Mouse (Mus musculus): Measurements from ENCODE around the gene Acss2. TPM values are rescaled to one million over a fixed set of nuclear protein-coding genes. Genes with fewer than 3 reads are reported as not detected.
"Not testable (repeated sequence)": the region's sequence is repeated elsewhere in the genome, so short reads cannot be mapped to it uniquely, and the experiment has no call there.

The Acss2 gene
- polyA plus RNA-seq, 1 experiment from 2014 or later: 9.5 TPM

DNA sequence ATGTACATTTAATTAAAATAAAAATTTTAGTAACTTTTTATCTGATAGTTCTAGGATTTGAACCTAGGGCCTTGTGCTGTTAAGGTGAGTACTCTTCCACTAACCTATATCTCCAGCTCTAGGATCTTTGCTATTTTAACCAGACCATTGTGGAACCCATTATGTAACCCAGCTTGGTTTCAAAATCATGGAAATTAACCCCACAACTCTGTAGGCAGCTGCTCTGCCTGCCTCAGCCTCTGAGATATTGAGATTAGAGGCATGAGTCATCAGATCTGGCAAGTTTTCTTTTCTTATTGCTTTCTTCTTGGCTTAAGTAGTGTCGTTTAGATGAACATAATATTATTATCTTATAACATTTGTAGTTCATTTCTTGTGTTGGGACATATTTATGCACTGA is 6.6 kb downstream of the Acss2 start:
- H3K27me3 ChIP-seq (ENCODE audit: control insufficient read depth, insufficient read depth, low read length): no peaks in the 10 kb centered on the region
- no peak overlapping the region for H3K9ac ChIP-seq (replicated peaks; ENCODE audit: low read depth, low read length)
- no peak overlapping the region for H3K4me3 ChIP-seq (ENCODE audit: low read depth, low read length)
- no peaks in the 10 kb centered on the region for H3K4me1 ChIP-seq (ENCODE audit: control insufficient read depth, insufficient read depth, low read length)
- H3K36me3 ChIP-seq (ENCODE audit: control insufficient read depth, insufficient read depth, low read length): no peaks in the 10 kb centered on the region
- H3K9me3 ChIP-seq (ENCODE audit: control insufficient read depth, low read depth, low read length): no peaks in the 10 kb centered on the region
- no peak overlapping the region for H3K27ac ChIP-seq (ENCODE audit: low read length)
- no peak for ATAC-seq (ENCODE audit: insufficient number of reproducible peaks, insufficient read depth, low FRiP score, low read depth)
- no peak overlapping the region for H3K4me2 ChIP-seq (replicated peaks; ENCODE audit: low read depth, low read length)
- WGBS: 65% methylated on average over 1 of the region's 1 CpGs

DNA sequence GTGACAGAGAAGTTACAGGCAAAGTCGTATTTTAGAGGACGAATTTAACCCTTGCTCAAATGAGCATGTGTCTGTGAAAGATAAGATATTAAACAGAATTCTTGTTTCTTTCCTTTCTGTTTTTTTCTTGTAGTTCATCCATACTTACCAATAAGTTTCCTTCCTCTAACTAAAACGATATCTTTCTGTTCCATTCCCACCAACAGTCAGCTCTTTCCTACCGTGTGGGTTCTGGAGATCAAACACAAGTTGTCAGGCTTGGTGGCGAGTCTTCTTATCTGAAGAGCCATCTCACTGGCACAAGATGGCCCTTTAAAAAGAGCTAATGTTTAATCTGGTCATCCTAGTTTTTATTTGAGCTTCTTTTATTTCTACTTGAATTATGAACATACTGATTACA is 9.6 kb downstream of the Acss2 start:
- WGBS: 65% methylated on average over 5 of the region's 5 CpGs
- no peaks in the 10 kb centered on the region for H3K4me1 ChIP-seq (ENCODE audit: control insufficient read depth, insufficient read depth, low read length)
- H3K9ac ChIP-seq (replicated peaks; ENCODE audit: low read depth, low read length): no peak overlapping the region
- no peaks in the 10 kb centered on the region for H3K9me3 ChIP-seq (ENCODE audit: control insufficient read depth, low read depth, low read length)
- no peaks in the 10 kb centered on the region for H3K27me3 ChIP-seq (ENCODE audit: control insufficient read depth, insufficient read depth, low read length)
- no peak overlapping the region for H3K4me3 ChIP-seq (ENCODE audit: low read depth, low read length)
- no peak overlapping the region for H3K27ac ChIP-seq (ENCODE audit: low read length)
- no peaks in the 10 kb centered on the region for H3K36me3 ChIP-seq (ENCODE audit: control insufficient read depth, insufficient read depth, low read length)
- no peak for ATAC-seq (ENCODE audit: insufficient number of reproducible peaks, insufficient read depth, low FRiP score, low read depth)
- H3K4me2 ChIP-seq (replicated peaks; ENCODE audit: low read depth, low read length): no peak overlapping the region

DNA sequence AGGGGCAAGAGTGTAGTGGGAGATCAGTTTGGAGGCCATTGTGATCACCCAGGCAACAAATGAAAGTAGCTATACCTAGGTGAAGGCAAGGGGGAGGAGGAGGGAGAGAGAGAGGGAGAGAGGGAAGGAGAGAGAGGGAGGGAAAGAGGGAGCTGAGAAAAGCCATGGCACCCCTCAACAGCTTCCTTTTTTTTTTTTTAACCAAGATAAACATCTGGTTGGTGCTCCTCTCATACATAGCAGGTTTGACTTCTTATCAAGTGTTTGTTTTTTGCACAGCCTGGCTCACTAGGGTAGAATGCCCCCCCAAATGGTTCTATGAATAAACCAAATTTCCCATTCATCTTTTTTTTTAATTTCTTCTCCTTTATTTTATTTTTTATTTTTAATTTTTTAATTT is 18.5 kb downstream of the Acss2 start:
- Histone ChIP-seq H3K27ac (ENCODE audit: low read length) (no peak overlapping the region), H3K9me3 (ENCODE audit: control insufficient read depth, low read depth, low read length) (no peaks in the 10 kb centered on the region), H3K27me3 (ENCODE audit: control insufficient read depth, insufficient read depth, low read length) (no peaks in the 10 kb centered on the region), H3K9ac (replicated peaks; ENCODE audit: low read depth, low read length) (no peak overlapping the region), H3K4me1 (ENCODE audit: control insufficient read depth, insufficient read depth, low read length) (no peaks in the 10 kb centered on the region), H3K4me3 (ENCODE audit: low read depth, low read length) (no peak overlapping the region), H3K36me3 (ENCODE audit: control insufficient read depth, insufficient read depth, low read length) (no peaks in the 10 kb centered on the region), H3K4me2 (replicated peaks; ENCODE audit: low read depth, low read length) (no peak overlapping the region)
- no peak for ATAC-seq (ENCODE audit: insufficient number of reproducible peaks, insufficient read depth, low FRiP score, low read depth)

DNA sequence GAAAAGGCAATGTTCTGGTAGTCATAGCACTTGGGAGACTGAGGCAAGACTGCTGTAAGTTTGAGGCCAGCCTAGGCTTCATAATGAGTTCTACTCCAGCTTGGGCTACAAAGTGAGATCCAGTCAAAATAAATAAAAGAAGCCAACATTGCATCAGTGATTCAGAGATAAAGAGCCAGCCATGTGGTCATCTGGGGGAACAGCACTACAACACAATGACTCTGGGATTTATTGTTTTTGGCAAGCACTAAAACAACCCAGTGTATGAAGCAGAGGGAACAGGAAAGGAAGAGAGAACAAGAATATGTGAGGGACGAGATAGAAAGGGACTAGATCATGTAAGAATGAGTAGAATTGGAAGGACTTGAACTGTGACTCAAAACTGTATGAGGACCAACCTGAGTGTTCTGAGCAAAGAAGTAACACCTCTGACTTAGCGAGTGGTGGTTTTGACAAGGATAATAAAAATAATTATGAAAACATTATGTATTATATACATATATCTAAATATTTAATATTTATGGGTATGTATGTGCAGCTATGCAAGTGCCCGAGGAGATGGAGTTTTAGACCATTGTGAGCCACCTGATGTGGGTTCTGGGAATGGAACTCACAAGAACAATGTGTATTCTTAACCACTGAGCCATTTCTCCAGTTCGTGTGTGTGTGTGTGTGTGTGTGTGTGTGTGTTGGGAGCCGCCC is 20.2 kb downstream of the Acss2 start:
- H3K4me2 ChIP-seq (replicated peaks; ENCODE audit: low read depth, low read length): no peak overlapping the region
- H3K27me3 ChIP-seq (ENCODE audit: control insufficient read depth, insufficient read depth, low read length): no peaks in the 10 kb centered on the region
- no peak overlapping the region for H3K9ac ChIP-seq (replicated peaks; ENCODE audit: low read depth, low read length)
- H3K4me1 ChIP-seq (ENCODE audit: control insufficient read depth, insufficient read depth, low read length): no peaks in the 10 kb centered on the region
- WGBS: 82% methylated on average over 5 of the region's 5 CpGs
- no peak overlapping the region for H3K27ac ChIP-seq (ENCODE audit: low read length)
- H3K4me3 ChIP-seq (ENCODE audit: low read depth, low read length): no peak overlapping the region
- H3K9me3 ChIP-seq (ENCODE audit: control insufficient read depth, low read depth, low read length): no peaks in the 10 kb centered on the region
- no peak for ATAC-seq (ENCODE audit: insufficient number of reproducible peaks, insufficient read depth, low FRiP score, low read depth)
- no peaks in the 10 kb centered on the region for H3K36me3 ChIP-seq (ENCODE audit: control insufficient read depth, insufficient read depth, low read length)

DNA sequence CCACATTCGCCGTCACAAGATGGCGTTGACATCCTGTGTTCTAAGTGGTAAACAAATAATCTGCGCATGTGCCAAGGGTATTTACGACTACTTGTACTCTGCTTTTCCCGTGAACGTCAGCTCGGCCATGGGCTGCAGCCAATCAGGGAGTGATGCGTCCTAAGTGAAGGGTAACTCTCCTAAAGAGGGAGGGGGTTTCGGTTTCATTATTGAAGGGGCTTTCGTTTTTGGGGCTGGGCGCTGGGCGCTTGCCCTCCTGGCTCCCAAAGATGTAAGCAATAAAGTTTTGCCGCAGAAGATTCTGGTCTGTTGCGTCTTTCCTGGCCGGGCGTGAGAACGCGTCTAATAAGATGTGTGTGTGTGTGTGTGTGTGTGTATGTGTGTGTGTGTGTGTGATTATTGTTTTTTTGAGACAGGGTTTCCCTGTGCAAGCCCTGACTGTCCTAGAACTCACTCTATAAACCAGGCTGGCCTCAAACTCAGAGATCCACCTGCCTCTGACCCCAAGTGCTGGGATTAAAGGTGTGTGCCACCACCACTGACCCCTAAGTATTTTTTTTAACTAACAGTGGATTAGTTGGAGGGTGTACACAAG is 20.8 kb downstream of the Acss2 start:
- not testable (repeated sequence) for H3K36me3 ChIP-seq (ENCODE audit: control insufficient read depth, insufficient read depth, low read length); H3K9me3 ChIP-seq (ENCODE audit: control insufficient read depth, low read depth, low read length); H3K4me2 ChIP-seq (replicated peaks; ENCODE audit: low read depth, low read length); H3K4me1 ChIP-seq (ENCODE audit: control insufficient read depth, insufficient read depth, low read length); H3K27me3 ChIP-seq (ENCODE audit: control insufficient read depth, insufficient read depth, low read length); H3K9ac ChIP-seq (replicated peaks; ENCODE audit: low read depth, low read length); H3K4me3 ChIP-seq (ENCODE audit: low read depth, low read length); ATAC-seq (ENCODE audit: insufficient number of reproducible peaks, insufficient read depth, low FRiP score, low read depth); H3K27ac ChIP-seq (ENCODE audit: low read length)
- WGBS: 75% methylated on average over 14 of the region's 19 CpGs

DNA sequence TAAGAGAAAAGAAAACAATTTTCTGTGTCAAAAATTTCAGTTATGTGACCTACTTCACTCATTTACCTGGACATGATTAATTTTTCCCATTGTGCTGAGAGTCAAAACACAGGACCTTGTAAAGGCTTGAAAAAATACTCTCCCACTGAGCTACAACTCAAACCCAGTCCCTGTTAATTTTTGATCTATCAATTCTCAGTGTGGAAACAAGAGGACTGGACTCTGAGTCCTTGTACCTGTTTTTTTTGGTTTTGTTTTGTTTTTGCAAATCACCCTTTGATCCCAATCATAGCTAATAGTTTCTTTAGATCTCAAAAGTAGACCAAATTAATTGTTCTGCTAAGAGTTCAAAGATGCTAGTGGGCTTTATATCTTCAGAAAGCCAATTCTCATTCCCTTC is 21.9 kb downstream of the Acss2 start:
- Histone ChIP-seq H3K4me3 (ENCODE audit: low read depth, low read length) (no peak overlapping the region), H3K36me3 (ENCODE audit: control insufficient read depth, insufficient read depth, low read length) (no peaks in the 10 kb centered on the region), H3K27me3 (ENCODE audit: control insufficient read depth, insufficient read depth, low read length) (no peaks in the 10 kb centered on the region), H3K4me2 (replicated peaks; ENCODE audit: low read depth, low read length) (no peak overlapping the region), H3K27ac (ENCODE audit: low read length) (no peak overlapping the region), H3K4me1 (ENCODE audit: control insufficient read depth, insufficient read depth, low read length) (no peaks in the 10 kb centered on the region), H3K9me3 (ENCODE audit: control insufficient read depth, low read depth, low read length) (no peaks in the 10 kb centered on the region), H3K9ac (replicated peaks; ENCODE audit: low read depth, low read length) (no peak overlapping the region)
- ATAC-seq (ENCODE audit: insufficient number of reproducible peaks, insufficient read depth, low FRiP score, low read depth): no peak

DNA sequence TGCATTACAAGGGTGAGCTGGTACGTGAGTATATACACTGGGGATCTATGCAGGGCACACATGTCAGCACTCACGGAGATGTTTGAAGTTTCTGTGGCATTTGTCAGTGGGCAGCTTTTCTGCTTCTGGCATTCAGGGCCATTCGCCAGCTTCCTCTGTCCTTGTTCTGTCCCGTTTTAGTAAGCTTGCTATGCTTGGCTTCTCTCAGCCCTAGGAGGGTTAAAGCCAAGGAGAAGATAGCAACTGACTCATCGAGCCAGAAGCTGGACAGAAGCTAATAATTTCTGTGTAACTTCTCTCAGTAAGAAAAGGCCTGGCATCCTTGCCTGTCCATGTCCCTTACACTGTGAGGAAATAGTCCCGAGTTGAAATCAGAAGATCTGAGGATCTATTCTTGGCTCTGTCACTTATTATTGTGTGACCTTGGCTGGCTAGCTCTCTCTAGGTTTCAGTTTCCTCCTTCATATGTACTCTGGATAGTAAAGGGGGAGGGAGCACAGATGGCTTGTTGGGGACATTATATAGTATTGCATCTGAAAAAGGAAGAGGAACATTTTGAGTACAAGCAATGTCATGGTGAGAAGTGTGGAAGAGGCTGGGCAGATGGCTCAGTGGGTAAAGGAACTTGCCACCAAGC is 23.2 kb downstream of the Acss2 start:
- Histone ChIP-seq H3K27me3 (ENCODE audit: control insufficient read depth, insufficient read depth, low read length) (no peaks in the 10 kb centered on the region), H3K4me2 (replicated peaks; ENCODE audit: low read depth, low read length) (no peak overlapping the region), H3K4me1 (ENCODE audit: control insufficient read depth, insufficient read depth, low read length) (no peaks in the 10 kb centered on the region), H3K36me3 (ENCODE audit: control insufficient read depth, insufficient read depth, low read length) (no peaks in the 10 kb centered on the region), H3K9me3 (ENCODE audit: control insufficient read depth, low read depth, low read length) (no peaks in the 10 kb centered on the region), H3K4me3 (ENCODE audit: low read depth, low read length) (no peak overlapping the region), H3K27ac (ENCODE audit: low read length) (no peak overlapping the region), H3K9ac (replicated peaks; ENCODE audit: low read depth, low read length) (no peak overlapping the region)
- no peak for ATAC-seq (ENCODE audit: insufficient number of reproducible peaks, insufficient read depth, low FRiP score, low read depth)
- WGBS: 72% methylated on average over 6 of the region's 6 CpGs

DNA sequence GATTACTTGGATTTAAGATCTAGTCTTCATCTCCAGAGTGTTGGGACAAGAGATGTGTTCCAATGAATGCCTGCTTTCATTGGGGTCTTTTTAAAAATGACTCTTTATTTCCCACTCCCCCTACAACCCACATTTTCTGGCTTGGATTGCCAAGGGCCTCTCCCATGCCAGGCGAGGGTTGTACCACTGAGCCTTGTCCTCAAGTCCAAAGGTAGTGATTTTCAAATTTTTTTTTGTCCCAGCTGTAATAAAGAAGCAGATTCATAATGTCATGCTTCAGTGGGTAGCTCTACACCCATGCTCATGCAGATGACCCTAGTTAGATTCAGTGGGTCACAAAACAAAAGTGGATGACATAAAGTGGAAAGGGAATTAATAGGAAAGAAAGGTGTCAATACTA is 29.2 kb downstream of the Acss2 start:
- Histone ChIP-seq H3K36me3 (ENCODE audit: control insufficient read depth, insufficient read depth, low read length) (no peaks in the 10 kb centered on the region), H3K27me3 (ENCODE audit: control insufficient read depth, insufficient read depth, low read length) (no peaks in the 10 kb centered on the region), H3K4me1 (ENCODE audit: control insufficient read depth, insufficient read depth, low read length) (no peaks in the 10 kb centered on the region), H3K27ac (ENCODE audit: low read length) (no peak overlapping the region), H3K4me3 (ENCODE audit: low read depth, low read length) (no peak overlapping the region), H3K9ac (replicated peaks; ENCODE audit: low read depth, low read length) (no peak overlapping the region), H3K9me3 (ENCODE audit: control insufficient read depth, low read depth, low read length) (no peaks in the 10 kb centered on the region), H3K4me2 (replicated peaks; ENCODE audit: low read depth, low read length) (no peak overlapping the region)
- ATAC-seq (ENCODE audit: insufficient number of reproducible peaks, insufficient read depth, low FRiP score, low read depth): no peak
- WGBS: 68% methylated on average over 1 of the region's 1 CpGs

Measured in stomach, embryonic 14.5 days (tissue).